Mouse (Mus musculus) CH12.LX (cell line): ENCODE data around the gene Dpyd. TPM values are rescaled to one million over a fixed set of nuclear protein-coding genes. Genes with fewer than 3 reads are reported as not detected.

ENCODE experiments used
- DNase-seq: peaks from one replicate; pipeline ENCODE4 v3.0.0-alpha.2; 2013; ENCODE audit errors: extremely low read depth
- H3K27ac ChIP-seq: 2 replicates; pipeline ENCODE4 v1.5.1; 2012; ENCODE audit warnings: low read depth, mild to moderate bottlenecking, control low read depth, moderate library complexity; ENCODE audit not compliant: insufficient read depth
- H3K27me3 ChIP-seq: replicated peaks from 2 replicates; pipeline ENCODE3; 2012; ENCODE audit warnings: inconsistent platforms
- H3K36me3 ChIP-seq, 2 experiments: replicated peaks in 1 of 2; 2 replicates each; pipeline versions ENCODE3 to v1.6.1; 2012; ENCODE audit warnings: inconsistent platforms in 1 of 2, low read length in 1 of 2, mild to moderate bottlenecking in 1 of 2, mixed read lengths in 1 of 2, moderate library complexity in 1 of 2; ENCODE audit not compliant: control insufficient read depth in 1 of 2, insufficient read depth in 1 of 2
- H3K4me1 ChIP-seq, 2 experiments: 2 replicates each; pipeline ENCODE4 v1.6.1; 2012; ENCODE audit warnings: inconsistent platforms in 1 of 2, moderate library complexity in 1 of 2; ENCODE audit not compliant: insufficient read depth in 2 of 2, control insufficient read depth in 1 of 2
- H3K4me2 ChIP-seq: 2 replicates; pipeline ENCODE4 v1.6.1; 2012; ENCODE audit warnings: low read depth, mild to moderate bottlenecking, control low read depth; ENCODE audit not compliant: poor library complexity, insufficient read depth, severe bottlenecking
- H3K4me3 ChIP-seq, 3 experiments: fragments of 150-350 bp in 1 of 3; sonication (generic) in 1 of 3; replicated peaks in 1 of 3; 2 replicates each; pipeline versions ENCODE3 to v1.5.1; 2011 to 2012; ENCODE audit warnings: low read depth in 2 of 3, low read length in 2 of 3, mild to moderate bottlenecking in 2 of 3, moderate library complexity in 2 of 3, control low read depth in 1 of 3, improper control_type of control experiment in 1 of 3, inconsistent platforms in 1 of 3, mixed read lengths in 1 of 3; ENCODE audit not compliant: poor library complexity in 1 of 3
- H3K79me2 ChIP-seq: replicated peaks from 2 replicates; pipeline ENCODE4 v1.6.1; 2012; ENCODE audit warnings: mild to moderate bottlenecking, moderate library complexity; ENCODE audit not compliant: control insufficient read depth, poor library complexity, insufficient read depth, severe bottlenecking; ENCODE audit errors: extremely low read depth
- H3K9ac ChIP-seq: 2 replicates; pipeline ENCODE4 v1.6.1; 2012; ENCODE audit warnings: low read depth, mild to moderate bottlenecking, control low read depth, moderate library complexity; ENCODE audit not compliant: insufficient read depth
- H3K9me3 ChIP-seq: replicated peaks from 2 replicates; pipeline ENCODE3; 2012; ENCODE audit warnings: low read length, inconsistent platforms, mixed read lengths
- CHD1 ChIP-seq: IDR thresholded peaks from 2 replicates; pipeline ENCODE4 v1.6.1; 2012; ENCODE audit warnings: low read depth, low read length, improper control_type of control experiment, inconsistent platforms
- CTCF ChIP-seq, 2 experiments: IDR thresholded peaks in 1 of 2; conservative IDR thresholded peaks in 1 of 2; 2 replicates each; pipeline ENCODE4 v1.5.1; 2011 to 2012; ENCODE audit warnings: low read depth in 2 of 2, low read length in 2 of 2, improper control_type of control experiment in 1 of 2, inconsistent platforms in 1 of 2, mild to moderate bottlenecking in 1 of 2, moderate library complexity in 1 of 2
- ELF1 ChIP-seq: IDR thresholded peaks from 2 replicates; pipeline ENCODE4 v1.6.1; 2014; ENCODE audit warnings: low read depth, mild to moderate bottlenecking, inconsistent platforms, low read length, improper control_type of control experiment
- EP300 ChIP-seq: IDR thresholded peaks from 2 replicates; pipeline ENCODE4 v1.6.1; 2011; ENCODE audit warnings: low read length, improper control_type of control experiment
- GABPA ChIP-seq: IDR thresholded peaks from 2 replicates; pipeline ENCODE4 v1.6.1; 2012; ENCODE audit warnings: low read depth, low read length, improper control_type of control experiment, inconsistent platforms; ENCODE audit not compliant: insufficient replicate concordance
- HCFC1 ChIP-seq: IDR thresholded peaks from 2 replicates; pipeline ENCODE4 v1.6.1; 2012; ENCODE audit warnings: low read depth, mild to moderate bottlenecking, inconsistent platforms, low read length, improper control_type of control experiment
- IRF4 ChIP-seq: IDR thresholded peaks from 2 replicates; pipeline ENCODE4 v1.6.1; 2014; ENCODE audit warnings: low read depth, mild to moderate bottlenecking, inconsistent platforms, low read length, improper control_type of control experiment
- JUND ChIP-seq: conservative IDR thresholded peaks from 2 replicates; pipeline ENCODE4 v1.6.1; 2011; ENCODE audit warnings: low read depth, low read length, improper control_type of control experiment
- KAT2A ChIP-seq: IDR thresholded peaks from 2 replicates; pipeline ENCODE4 v1.6.1; 2012; ENCODE audit warnings: low read length, improper control_type of control experiment, inconsistent platforms; ENCODE audit not compliant: insufficient replicate concordance
- MAX ChIP-seq: IDR thresholded peaks from 2 replicates; pipeline ENCODE4 v1.6.1; 2011; ENCODE audit warnings: low read length, improper control_type of control experiment
- MAZ ChIP-seq: IDR thresholded peaks from 2 replicates; pipeline ENCODE4 v1.6.1; 2012; ENCODE audit warnings: low read depth, mild to moderate bottlenecking, inconsistent platforms, low read length, improper control_type of control experiment, moderate library complexity
- MXI1 ChIP-seq: IDR thresholded peaks from 2 replicates; pipeline ENCODE4 v1.6.1; 2011; ENCODE audit warnings: mild to moderate bottlenecking, low read depth, low read length, improper control_type of control experiment
- MYC ChIP-seq: IDR thresholded peaks from 2 replicates; pipeline ENCODE4 v1.6.1; 2011; ENCODE audit warnings: low read depth, mild to moderate bottlenecking, improper control_type of control experiment, low read length
- NRF1 ChIP-seq: IDR thresholded peaks from 2 replicates; pipeline ENCODE4 v1.6.1; 2014; ENCODE audit warnings: low read depth, mild to moderate bottlenecking, inconsistent platforms, low read length, improper control_type of control experiment, moderate library complexity
- POLR2AphosphoS2 ChIP-seq: IDR thresholded peaks from 2 replicates; pipeline ENCODE4 v1.6.1; 2011; ENCODE audit warnings: low read depth, low read length, improper control_type of control experiment
- RCOR1 ChIP-seq: conservative IDR thresholded peaks from 2 replicates; pipeline ENCODE4 v1.6.1; 2012; ENCODE audit warnings: low read depth, mild to moderate bottlenecking, inconsistent platforms, low read length, improper control_type of control experiment
- TBP ChIP-seq: conservative IDR thresholded peaks from 2 replicates; pipeline ENCODE4 v1.6.1; 2011; ENCODE audit warnings: low read depth, low read length, improper control_type of control experiment
- TCF12 ChIP-seq: IDR thresholded peaks from 2 replicates; pipeline ENCODE4 v1.6.1; 2014; ENCODE audit warnings: low read depth, mild to moderate bottlenecking, inconsistent platforms, low read length, improper control_type of control experiment
- USF1 ChIP-seq: IDR thresholded peaks from 2 replicates; pipeline ENCODE4 v1.6.1; 2014; ENCODE audit warnings: low read depth, mild to moderate bottlenecking, inconsistent platforms, low read length, improper control_type of control experiment
- ZC3H11A ChIP-seq: IDR thresholded peaks from 2 replicates; pipeline ENCODE4 v1.6.1; 2012; ENCODE audit warnings: low read depth, mild to moderate bottlenecking, inconsistent platforms, low read length, improper control_type of control experiment
- ZKSCAN1 ChIP-seq: IDR thresholded peaks from 2 replicates; pipeline ENCODE4 v1.6.1; 2012; ENCODE audit warnings: low read depth, inconsistent platforms, low read length, improper control_type of control experiment, borderline replicate concordance
- ZMIZ1 ChIP-seq: IDR thresholded peaks from 2 replicates; pipeline ENCODE4 v1.6.1; 2012; ENCODE audit warnings: low read depth, mild to moderate bottlenecking, inconsistent platforms, low read length, improper control_type of control experiment
- ZNF384 ChIP-seq: IDR thresholded peaks from 2 replicates; pipeline ENCODE4 v1.6.1; 2012; ENCODE audit warnings: low read depth, low read length, improper control_type of control experiment, inconsistent platforms
- dilution Hi-C: fragments of 300-500 bp; cut with MboI; formaldehyde crosslinking; loops from 2 replicates; pipeline ENCODE4 v1.14.3; 2020; ENCODE audit warnings: low sequenced_read_pairs; ENCODE audit not compliant: extremely low pct_unique_long_range_greater_than_20kb, extremely low pct_ligation_motif_present
- in situ Hi-C: fragments of 300-500 bp; cut with MboI; formaldehyde crosslinking; loops from 3 replicates; pipeline ENCODE4 v1.14.3; 2019; ENCODE audit warnings: low sequenced_read_pairs, low pct_ligation_motif_present, low pct_unique_long_range_greater_than_20kb, mixed read lengths
- polyA plus RNA-seq: library from polyadenylated mRNA; unstranded; fragments of >175 nt; gene quantifications from 2 replicates; pipeline ENCODE4 v1.2.1, GENCODE M21; 2012; ENCODE audit warnings: low read depth; ENCODE audit not compliant: insufficient read length
- total RNA-seq, 2 experiments: library from RNA; depleted of rRNA; stranded (reverse); fragments of 300-350 nt in 1 of 2; fragments of >200 nt in 1 of 2; gene quantifications; 2 replicates each; pipeline ENCODE4 v1.2.3; 2012 to 2014

The Dpyd gene
- total and polyA plus RNA-seq, 3 experiments, result not detected

GRCm38 (mm10) chr3:119333335-119334305, 771.7 kb downstream of the Dpyd start:
- no peak overlapping the region for H3K9ac ChIP-seq
- no peak overlapping the region for H3K4me2 ChIP-seq
- no peaks in the 10 kb centered on the region for H3K36me3 ChIP-seq
- no peaks in the 10 kb centered on the region for H3K27me3 ChIP-seq
- no peaks in the 10 kb centered on the region for H3K79me2 ChIP-seq
- dilution Hi-C loops (no loop called here), in situ Hi-C loops (no loop called here)
- peaks cover 41% of the 10 kb centered on the region for H3K9me3 ChIP-seq
- DNase-seq, result no peak
- TF ChIP-seq NRF1 (no peak), GABPA (no peak), EP300 (no peak), ZMIZ1 (no peak), TCF12 (no peak), USF1 (no peak), HCFC1 (no peak), IRF4 (no peak)
- H3K27ac ChIP-seq, result no peak overlapping the region
- H3K4me3 ChIP-seq, result no peak overlapping the region
- H3K4me1 ChIP-seq, result no peaks in the 10 kb centered on the region

- H3K36me3 ChIP-seq, result no peaks in the 10 kb centered on the region
- no peaks in the 10 kb centered on the region for H3K4me1 ChIP-seq
- dilution Hi-C loops (no loop called here), in situ Hi-C loops (no loop called here)
- H3K4me2 ChIP-seq, result no peak overlapping the region
- H3K9ac ChIP-seq, result no peak overlapping the region
- no peaks in the 10 kb centered on the region for H3K27me3 ChIP-seq
- H3K27ac ChIP-seq, result no peak overlapping the region
- no peak for TF ChIP-seq EP300
- TF ChIP-seq MAZ, result no peak
- no peak for TF ChIP-seq KAT2A
- no peak for TF ChIP-seq CHD1
- no peak for TF ChIP-seq TCF12
- TF ChIP-seq MAX, result no peak
- no peak for TF ChIP-seq ZKSCAN1
- no peak for TF ChIP-seq RCOR1
- no peak for TF ChIP-seq TBP
- no peak for TF ChIP-seq NRF1
- no peak for TF ChIP-seq POLR2AphosphoS2
- no peak for TF ChIP-seq CTCF (conservative IDR thresholded peaks at IDR 0.05 in 1 of 2, IDR thresholded peaks at IDR 0.05 in 1 of 2; ENCODE audit: low read depth in 2 of 2, low read length in 2 of 2)
- TF ChIP-seq JUND, result no peak
- TF ChIP-seq ZNF384, result no peak
- no peak for TF ChIP-seq ELF1
- TF ChIP-seq ZC3H11A, result no peak
- TF ChIP-seq MXI1, result no peak
- no peak for TF ChIP-seq MYC
- peaks cover 23% of the 10 kb centered on the region for H3K9me3 ChIP-seq
- no peak for DNase-seq
- H3K79me2 ChIP-seq, result no peaks in the 10 kb centered on the region
- H3K4me3 ChIP-seq, result no peak overlapping the region
Observed at GRCm38 (mm10) chr3:119361555-119362385, 799.8 kb downstream of the Dpyd start.
